Mouse (Mus musculus): ENCODE results near the gene Mitf. TPM values are rescaled to one million over a fixed set of nuclear protein-coding genes. Genes with fewer than 3 reads are reported as not detected.

Gene Mitf
- polyA plus RNA-seq, 1 experiment from 2014 or later, result 1.7 TPM

DNA sequence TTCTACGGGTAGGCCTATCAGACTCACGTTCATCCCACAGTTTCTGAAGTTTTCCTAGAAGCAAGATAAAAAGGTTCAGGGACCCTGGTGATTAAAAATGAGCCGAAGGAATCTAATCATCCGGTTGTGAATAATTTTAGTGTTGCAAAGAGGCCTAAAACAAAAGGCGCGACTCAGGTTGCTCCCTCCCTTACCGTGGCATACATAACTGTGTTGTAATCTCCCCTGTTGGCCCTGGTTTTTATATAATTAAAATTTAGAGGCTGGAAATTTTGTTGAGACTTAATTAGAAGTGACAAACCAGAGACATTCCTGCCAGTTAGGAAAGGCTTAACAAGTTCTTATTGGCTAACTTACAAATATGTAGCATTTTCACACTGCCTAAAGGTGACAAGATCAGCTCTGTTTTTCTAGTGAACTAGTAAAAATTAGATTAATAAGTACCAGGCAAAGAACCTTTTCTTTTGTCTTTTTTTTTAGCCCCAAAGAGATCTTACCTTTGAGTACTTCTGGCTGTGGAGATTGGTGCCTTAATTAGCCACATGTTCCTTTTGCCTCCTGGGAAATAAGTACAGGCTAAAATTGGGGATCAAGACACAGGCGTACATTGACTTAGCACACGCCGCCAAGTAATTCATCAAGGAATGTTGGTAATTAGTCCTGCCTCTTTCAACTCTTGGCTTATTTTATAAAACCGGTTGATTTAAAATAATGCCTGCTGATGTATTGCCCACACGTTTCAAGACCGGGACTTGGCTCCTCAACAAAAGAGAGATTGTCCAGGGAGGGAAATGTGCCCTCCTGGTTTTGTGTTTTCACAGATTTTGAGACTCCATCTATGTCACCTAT is 143.4 kb downstream of the Mitf start:
- Histone ChIP-seq H3K27me3 (ENCODE audit: control insufficient read depth, insufficient read depth, low read length) (peaks cover 9% of the 10 kb centered on the region; the same call in 1 of the 2 replicates), H3K9ac (ENCODE audit: low read length) (no peak overlapping the region), H3K36me3 (ENCODE audit: control insufficient read depth, insufficient read depth, low read length) (no peaks in the 10 kb centered on the region), H3K27ac (ENCODE audit: low read depth, low read length) (0 out of 2 replicates have a peak overlapping the region, but pooled peaks have one; percentile 37), H3K4me1 (replicated peaks; ENCODE audit: control insufficient read depth, insufficient read depth, low read length) (peaks cover 7% of the 10 kb centered on the region; the same call in 1 of the 2 replicates), H3K9me3 (ENCODE audit: control insufficient read depth, low read length) (no peaks in the 10 kb centered on the region), H3K4me3 (ENCODE audit: low read depth, low read length) (no peak overlapping the region), H3K4me2 (ENCODE audit: low read depth, low read length, severe bottlenecking) (no peak overlapping the region)
- ATAC-seq (replicated peaks; ENCODE audit: low FRiP score) (peak; percentile 70; the same call in 1 of the 2 replicates), DNase-seq (ENCODE audit: low spot score) (no peak)
- 32% methylated on average over 13 of the region's 13 CpGs for WGBS

DNA sequence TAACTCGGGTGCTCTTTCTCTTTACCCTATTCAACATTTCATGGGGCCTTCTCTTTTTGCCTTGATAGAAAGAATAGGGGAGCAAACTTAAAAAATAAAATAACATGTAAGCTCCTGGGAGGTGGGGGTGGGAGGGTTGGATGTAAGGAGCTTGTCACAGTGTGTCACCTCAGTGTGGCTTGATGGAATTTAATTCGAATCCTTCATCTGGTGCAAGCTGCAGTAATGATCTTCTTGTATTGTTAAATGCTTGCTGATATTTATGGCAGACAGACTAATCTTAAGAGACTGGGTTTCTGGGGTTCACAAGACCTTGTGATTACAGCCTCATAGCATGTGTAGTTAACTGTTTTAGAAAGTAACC is 144.0 kb downstream of the Mitf start:
- no peaks in the 10 kb centered on the region for H3K9me3 ChIP-seq (ENCODE audit: control insufficient read depth, low read length)
- no peaks in the 10 kb centered on the region for H3K36me3 ChIP-seq (ENCODE audit: control insufficient read depth, insufficient read depth, low read length)
- ATAC-seq (replicated peaks; ENCODE audit: low FRiP score), result peak; percentile 15; the same call in 1 of the 2 replicates
- H3K27ac ChIP-seq (ENCODE audit: low read depth, low read length), result peak overlapping the region; percentile 37; the same call in 1 of the 2 replicates
- DNase-seq (ENCODE audit: low spot score), result no peak
- peaks cover 6% of the 10 kb centered on the region; the same call in 1 of the 2 replicates for H3K27me3 ChIP-seq (ENCODE audit: control insufficient read depth, insufficient read depth, low read length)
- H3K4me2 ChIP-seq (ENCODE audit: low read depth, low read length, severe bottlenecking), result no peak overlapping the region
- H3K4me3 ChIP-seq (ENCODE audit: low read depth, low read length), result no peak overlapping the region
- H3K4me1 ChIP-seq (replicated peaks; ENCODE audit: control insufficient read depth, insufficient read depth, low read length), result peaks cover 7% of the 10 kb centered on the region; the same call in 1 of the 2 replicates
- no peak overlapping the region for H3K9ac ChIP-seq (ENCODE audit: low read length)
- WGBS, result 28% methylated on average over 2 of the region's 2 CpGs

DNA sequence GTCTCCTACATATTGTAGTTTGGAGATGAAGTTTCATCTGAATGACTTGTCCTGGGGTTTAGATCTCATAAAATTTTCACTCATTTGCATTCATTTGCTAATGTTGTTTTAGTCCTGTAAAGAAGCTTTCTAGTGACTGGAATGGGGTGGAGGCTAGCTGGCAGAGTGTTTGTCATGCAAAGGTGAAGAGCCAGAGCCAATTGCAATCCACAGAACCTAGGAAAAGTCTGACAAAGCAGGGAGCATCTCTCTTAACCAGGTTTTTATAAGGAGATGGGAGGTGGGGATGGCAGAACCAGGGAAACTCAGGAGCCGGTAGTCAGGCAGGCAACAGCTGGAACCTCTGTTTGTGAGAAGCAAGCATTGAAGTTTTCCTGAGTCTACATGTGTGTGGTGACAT is 144.9 kb downstream of the Mitf start:
- DNase-seq (ENCODE audit: low spot score) (no peak), ATAC-seq (replicated peaks; ENCODE audit: low FRiP score) (no peak)
- Histone ChIP-seq H3K4me2 (ENCODE audit: low read depth, low read length, severe bottlenecking) (no peak overlapping the region), H3K9ac (ENCODE audit: low read length) (no peak overlapping the region), H3K27me3 (ENCODE audit: control insufficient read depth, insufficient read depth, low read length) (peaks cover 6% of the 10 kb centered on the region; the same call in 1 of the 2 replicates), H3K27ac (ENCODE audit: low read depth, low read length) (no peak overlapping the region), H3K9me3 (ENCODE audit: control insufficient read depth, low read length) (no peaks in the 10 kb centered on the region), H3K36me3 (ENCODE audit: control insufficient read depth, insufficient read depth, low read length) (no peaks in the 10 kb centered on the region), H3K4me1 (replicated peaks; ENCODE audit: control insufficient read depth, insufficient read depth, low read length) (peaks cover 7% of the 10 kb centered on the region; the same call in 1 of the 2 replicates), H3K4me3 (ENCODE audit: low read depth, low read length) (no peak overlapping the region)
- WGBS, result 62% methylated on average over 1 of the region's 1 CpGs

DNA sequence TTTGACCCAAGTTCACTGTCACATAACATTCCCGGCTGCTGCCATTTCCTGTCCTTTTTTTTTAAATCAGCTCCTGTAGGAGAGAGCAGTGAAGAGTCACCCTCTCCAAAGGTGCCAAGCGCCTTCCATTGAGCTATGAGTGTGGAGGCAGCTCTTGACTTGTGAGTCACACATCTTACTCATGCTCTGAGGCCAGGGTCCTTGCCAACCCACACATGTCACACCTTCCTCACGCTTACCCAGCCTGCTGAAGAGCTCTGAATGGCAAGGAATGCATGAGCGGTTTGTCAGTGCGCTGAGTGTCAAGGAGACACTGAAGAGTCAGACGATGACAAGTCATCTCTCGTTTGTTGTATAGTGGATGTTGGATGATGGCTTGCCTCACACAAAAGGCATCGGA is 146.0 kb downstream of the Mitf start:
- no peak overlapping the region for H3K4me2 ChIP-seq (ENCODE audit: low read depth, low read length, severe bottlenecking)
- H3K9me3 ChIP-seq (ENCODE audit: control insufficient read depth, low read length), result no peaks in the 10 kb centered on the region

DNA sequence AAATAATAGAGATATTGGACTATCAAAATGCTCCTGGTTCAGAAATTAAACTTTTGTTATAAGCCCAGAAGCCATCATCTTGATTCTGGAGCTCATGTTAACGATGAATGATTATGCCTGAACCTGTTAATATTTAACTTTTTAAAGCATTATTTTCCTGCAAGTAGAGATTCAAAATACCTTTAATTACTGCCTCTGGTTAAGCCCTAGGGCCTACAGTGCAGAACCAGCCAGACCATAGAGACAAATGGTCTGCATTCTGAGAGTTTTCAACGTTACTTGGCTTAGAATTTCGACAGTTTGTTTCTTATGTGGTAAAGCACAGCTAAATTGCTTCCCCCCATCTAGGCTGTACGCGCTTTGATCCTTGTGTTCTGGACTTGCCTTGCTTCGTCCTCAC is 149.3 kb downstream of the Mitf start:
- Histone ChIP-seq H3K9me3 (ENCODE audit: control insufficient read depth, low read length) (no peaks in the 10 kb centered on the region), H3K27ac (ENCODE audit: low read depth, low read length) (no peak overlapping the region), H3K4me2 (ENCODE audit: low read depth, low read length, severe bottlenecking) (no peak overlapping the region), H3K27me3 (ENCODE audit: control insufficient read depth, insufficient read depth, low read length) (no peaks in the 10 kb centered on the region), H3K9ac (ENCODE audit: low read length) (no peak overlapping the region), H3K4me3 (ENCODE audit: low read depth, low read length) (no peak overlapping the region), H3K4me1 (replicated peaks; ENCODE audit: control insufficient read depth, insufficient read depth, low read length) (peaks cover 4% of the 10 kb centered on the region; the same call in 1 of the 2 replicates), H3K36me3 (ENCODE audit: control insufficient read depth, insufficient read depth, low read length) (no peaks in the 10 kb centered on the region)
- WGBS, result 88% methylated on average over 6 of the region's 6 CpGs
- DNase-seq (ENCODE audit: low spot score) (no peak), ATAC-seq (replicated peaks; ENCODE audit: low FRiP score) (no peak)

More for the DNA sequence above, 146.0 kb downstream of the Mitf start:
- ATAC-seq (replicated peaks; ENCODE audit: low FRiP score), result no peak
- Histone ChIP-seq H3K4me1 (replicated peaks; ENCODE audit: control insufficient read depth, insufficient read depth, low read length) (peaks cover 7% of the 10 kb centered on the region; the same call in 1 of the 2 replicates), H3K27ac (ENCODE audit: low read depth, low read length) (no peak overlapping the region), H3K36me3 (ENCODE audit: control insufficient read depth, insufficient read depth, low read length) (no peaks in the 10 kb centered on the region), H3K9ac (ENCODE audit: low read length) (no peak overlapping the region), H3K4me3 (ENCODE audit: low read depth, low read length) (no peak overlapping the region), H3K27me3 (ENCODE audit: control insufficient read depth, insufficient read depth, low read length) (peaks cover 2% of the 10 kb centered on the region; the same call in 1 of the 2 replicates)
- 83% methylated on average over 8 of the region's 8 CpGs for WGBS
- no peak for DNase-seq (ENCODE audit: low spot score)

DNA sequence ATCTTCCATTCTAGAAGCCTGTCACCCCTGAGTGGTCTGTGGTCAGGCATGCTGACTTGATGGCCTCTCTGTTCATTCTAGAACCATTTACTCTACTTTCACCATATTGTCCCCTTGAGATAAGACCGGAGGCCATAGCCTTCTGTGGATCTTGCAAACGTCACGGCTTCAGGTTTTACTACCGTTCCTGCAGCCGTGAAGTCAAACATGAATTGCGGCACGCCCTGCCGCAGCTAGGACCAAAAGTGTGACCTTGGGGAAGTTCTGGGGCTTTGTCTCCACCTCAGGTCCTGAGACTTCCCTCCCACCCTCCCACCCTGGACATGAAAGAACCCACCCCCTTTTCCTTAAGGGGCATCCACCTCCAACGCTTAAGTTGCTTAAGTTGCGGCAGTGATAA is 149.8 kb downstream of the Mitf start:
- peaks cover 2% of the 10 kb centered on the region; the same call in 1 of the 2 replicates for H3K4me1 ChIP-seq (replicated peaks; ENCODE audit: control insufficient read depth, insufficient read depth, low read length)
- 95% methylated on average over 10 of the region's 10 CpGs for WGBS
- H3K36me3 ChIP-seq (ENCODE audit: control insufficient read depth, insufficient read depth, low read length), result no peaks in the 10 kb centered on the region
- no peak overlapping the region for H3K4me2 ChIP-seq (ENCODE audit: low read depth, low read length, severe bottlenecking)
- DNase-seq (ENCODE audit: low spot score) (no peak), ATAC-seq (replicated peaks; ENCODE audit: low FRiP score) (no peak)
- no peak overlapping the region for H3K9ac ChIP-seq (ENCODE audit: low read length)
- H3K27me3 ChIP-seq (ENCODE audit: control insufficient read depth, insufficient read depth, low read length), result no peaks in the 10 kb centered on the region
- H3K27ac ChIP-seq (ENCODE audit: low read depth, low read length), result no peak overlapping the region
- H3K9me3 ChIP-seq (ENCODE audit: control insufficient read depth, low read length), result no peaks in the 10 kb centered on the region
- H3K4me3 ChIP-seq (ENCODE audit: low read depth, low read length), result no peak overlapping the region

DNA sequence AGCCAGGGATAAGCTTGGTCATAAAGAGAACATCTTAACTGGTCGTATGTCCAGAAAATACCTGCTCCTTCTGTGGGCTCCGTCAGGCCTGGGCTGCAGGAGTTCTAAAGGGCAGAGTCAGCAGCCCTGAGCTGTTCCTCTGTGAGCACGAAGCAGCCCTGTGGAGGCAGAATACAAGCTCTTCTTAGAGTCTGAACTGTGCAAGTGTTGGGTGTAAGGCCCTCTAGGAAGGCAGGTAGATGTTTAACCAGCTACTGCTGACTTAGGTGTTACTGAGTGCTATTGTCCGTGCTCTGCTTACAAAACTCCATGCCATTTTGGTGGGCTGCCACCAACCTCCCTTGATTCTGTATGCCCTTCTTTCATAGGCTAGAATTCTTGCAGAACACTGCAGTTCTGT is 151.4 kb downstream of the Mitf start:
- ATAC-seq (replicated peaks; ENCODE audit: low FRiP score) (no peak), DNase-seq (ENCODE audit: low spot score) (no peak)
- Histone ChIP-seq H3K9me3 (ENCODE audit: control insufficient read depth, low read length) (no peaks in the 10 kb centered on the region), H3K4me2 (ENCODE audit: low read depth, low read length, severe bottlenecking) (no peak overlapping the region), H3K27ac (ENCODE audit: low read depth, low read length) (no peak overlapping the region), H3K4me3 (ENCODE audit: low read depth, low read length) (no peak overlapping the region), H3K4me1 (replicated peaks; ENCODE audit: control insufficient read depth, insufficient read depth, low read length) (no peaks in the 10 kb centered on the region; the same call in 1 of the 2 replicates), H3K27me3 (ENCODE audit: control insufficient read depth, insufficient read depth, low read length) (no peaks in the 10 kb centered on the region), H3K36me3 (ENCODE audit: control insufficient read depth, insufficient read depth, low read length) (no peaks in the 10 kb centered on the region), H3K9ac (ENCODE audit: low read length) (no peak overlapping the region)
- 81% methylated on average over 4 of the region's 4 CpGs for WGBS

DNA sequence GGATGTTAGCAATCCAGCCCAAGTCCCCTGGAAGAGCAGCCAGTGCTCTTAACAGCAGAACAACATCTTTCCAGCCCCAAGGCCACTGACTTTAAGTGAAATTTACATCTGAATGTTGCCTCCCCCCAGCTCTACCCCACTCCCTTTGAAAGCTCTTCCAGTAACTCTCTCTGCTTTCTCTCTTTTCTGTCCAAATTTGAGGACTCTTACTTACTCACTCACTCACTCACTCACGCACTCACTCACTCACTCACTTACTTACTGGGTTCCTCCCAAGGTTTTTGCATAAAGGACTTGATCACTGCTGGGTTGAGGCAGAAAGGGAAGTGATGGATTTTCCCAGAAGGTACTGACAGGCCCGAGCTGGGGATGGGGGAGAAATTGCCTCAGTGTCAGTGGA is 154.9 kb downstream of the Mitf start:
- no peaks in the 10 kb centered on the region for H3K36me3 ChIP-seq (ENCODE audit: control insufficient read depth, insufficient read depth, low read length)
- H3K4me1 ChIP-seq (replicated peaks; ENCODE audit: control insufficient read depth, insufficient read depth, low read length), result no peaks in the 10 kb centered on the region; the same call in 1 of the 2 replicates
- no peak overlapping the region for H3K9ac ChIP-seq (ENCODE audit: low read length)
- DNase-seq (ENCODE audit: low spot score) (no peak), ATAC-seq (replicated peaks; ENCODE audit: low FRiP score) (no peak)
- WGBS, result 38% methylated on average over 2 of the region's 2 CpGs
- no peak overlapping the region for H3K27ac ChIP-seq (ENCODE audit: low read depth, low read length)
- H3K4me3 ChIP-seq (ENCODE audit: low read depth, low read length), result no peak overlapping the region
- H3K27me3 ChIP-seq (ENCODE audit: control insufficient read depth, insufficient read depth, low read length), result no peaks in the 10 kb centered on the region
- H3K9me3 ChIP-seq (ENCODE audit: control insufficient read depth, low read length), result no peaks in the 10 kb centered on the region
- H3K4me2 ChIP-seq (ENCODE audit: low read depth, low read length, severe bottlenecking), result no peak overlapping the region
